Mouse (Mus musculus): ENCODE results near the gene Adgrb2. TPM values are rescaled to one million over a fixed set of nuclear protein-coding genes. Genes with fewer than 3 reads are reported as not detected.

The Adgrb2 gene
- polyA plus RNA-seq, 1 experiment from 2014 or later, result 1.3 TPM

- Histone ChIP-seq H3K4me2 (peak overlapping the region; percentile 54), H3K36me3 (no peaks in the 10 kb centered on the region), H3K27ac (peak overlapping the region; percentile 69), H3K4me1 (replicated peaks) (peaks cover 25% of the 10 kb centered on the region), H3K4me3 (peak overlapping the region; percentile 18), H3K9me3 (replicated peaks) (no peaks in the 10 kb centered on the region), H3K9ac (0 out of 2 replicates have a peak overlapping the region, but pooled peaks have one; percentile 13), H3K27me3 (peaks cover 31% of the 10 kb centered on the region)
- ATAC-seq (replicated peaks; ENCODE audit: insufficient number of reproducible peaks, insufficient read depth, low FRiP score, low read depth), result peak; percentile 80
- 2% methylated on average over 23 of the region's 23 CpGs for WGBS
These were observed 52.1 kb downstream of the Adgrb2 start for GRCm38 (mm10) chr4:130036573-130037401.

GRCm38 (mm10) chr4:130039351-130039750 is 54.7 kb downstream of the Adgrb2 start:
- Histone ChIP-seq H3K27ac (no peak overlapping the region), H3K4me3 (no peak overlapping the region), H3K27me3 (peaks cover 20% of the 10 kb centered on the region), H3K36me3 (no peaks in the 10 kb centered on the region), H3K4me2 (no peak overlapping the region), H3K9me3 (replicated peaks) (no peaks in the 10 kb centered on the region), H3K4me1 (replicated peaks) (peaks cover 30% of the 10 kb centered on the region), H3K9ac (no peak overlapping the region)
- no peak for ATAC-seq (replicated peaks; ENCODE audit: insufficient number of reproducible peaks, insufficient read depth, low FRiP score, low read depth)
- WGBS, result 47% methylated on average over 5 of the region's 5 CpGs

- H3K27ac ChIP-seq, result no peak overlapping the region
- H3K4me2 ChIP-seq, result no peak overlapping the region
- no peaks in the 10 kb centered on the region for H3K36me3 ChIP-seq
- peaks cover 36% of the 10 kb centered on the region for H3K4me1 ChIP-seq (replicated peaks)
- no peak for ATAC-seq (replicated peaks; ENCODE audit: insufficient number of reproducible peaks, insufficient read depth, low FRiP score, low read depth)
- peaks cover 6% of the 10 kb centered on the region; the same call in 1 of the 2 replicates for H3K27me3 ChIP-seq
- H3K9me3 ChIP-seq (replicated peaks), result no peaks in the 10 kb centered on the region
- no peak overlapping the region for H3K4me3 ChIP-seq
- 89% methylated on average over 11 of the region's 11 CpGs for WGBS
- no peak overlapping the region for H3K9ac ChIP-seq
These were observed 56.4 kb downstream of the Adgrb2 start for GRCm38 (mm10) chr4:130041076-130041475.

- Histone ChIP-seq H3K4me1 (replicated peaks) (peaks cover 36% of the 10 kb centered on the region), H3K27me3 (peaks cover 6% of the 10 kb centered on the region), H3K36me3 (no peaks in the 10 kb centered on the region), H3K9me3 (replicated peaks) (no peaks in the 10 kb centered on the region), H3K9ac (no peak overlapping the region), H3K27ac (no peak overlapping the region), H3K4me2 (no peak overlapping the region), H3K4me3 (no peak overlapping the region)
- 75% methylated on average over 9 of the region's 9 CpGs for WGBS
- no peak for ATAC-seq (replicated peaks; ENCODE audit: insufficient number of reproducible peaks, insufficient read depth, low FRiP score, low read depth)
These were observed 59.5 kb downstream of the Adgrb2 start for GRCm38 (mm10) chr4:130044211-130044610.

DNA sequence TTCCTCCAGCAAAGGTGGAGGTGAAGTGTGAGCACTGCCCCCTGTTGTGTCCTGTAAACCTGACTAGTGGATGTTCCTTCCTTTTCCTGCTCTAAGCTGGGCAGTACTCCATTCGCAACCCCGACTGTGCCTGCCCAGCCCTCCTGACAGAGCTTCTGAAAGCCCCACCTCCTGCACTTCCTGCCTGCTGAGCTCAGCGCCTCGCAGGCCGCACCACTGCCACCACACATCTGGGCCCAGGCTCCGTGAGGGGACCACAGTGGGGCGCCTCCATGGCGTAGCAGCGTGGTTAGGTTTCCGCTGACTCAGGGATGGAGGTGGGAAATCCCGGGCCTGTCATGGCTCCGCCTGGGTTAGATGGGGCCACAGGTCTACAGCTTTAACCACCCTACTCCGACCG is 60.9 kb downstream of the Adgrb2 start:
- H3K4me1 ChIP-seq (replicated peaks), result peaks cover 49% of the 10 kb centered on the region
- no peaks in the 10 kb centered on the region for H3K36me3 ChIP-seq
- peaks cover 6% of the 10 kb centered on the region for H3K27me3 ChIP-seq
- peak overlapping the region; percentile 39 for H3K27ac ChIP-seq
- no peak overlapping the region for H3K4me3 ChIP-seq
- 0 out of 2 replicates have a peak overlapping the region, but pooled peaks have one; percentile 4 for H3K9ac ChIP-seq
- 28% methylated on average over 14 of the region's 14 CpGs for WGBS
- peak overlapping the region; percentile 28 for H3K4me2 ChIP-seq
- ATAC-seq (replicated peaks; ENCODE audit: insufficient number of reproducible peaks, insufficient read depth, low FRiP score, low read depth), result peak; percentile 29; the same call in 1 of the 2 replicates
- no peaks in the 10 kb centered on the region for H3K9me3 ChIP-seq (replicated peaks)

DNA sequence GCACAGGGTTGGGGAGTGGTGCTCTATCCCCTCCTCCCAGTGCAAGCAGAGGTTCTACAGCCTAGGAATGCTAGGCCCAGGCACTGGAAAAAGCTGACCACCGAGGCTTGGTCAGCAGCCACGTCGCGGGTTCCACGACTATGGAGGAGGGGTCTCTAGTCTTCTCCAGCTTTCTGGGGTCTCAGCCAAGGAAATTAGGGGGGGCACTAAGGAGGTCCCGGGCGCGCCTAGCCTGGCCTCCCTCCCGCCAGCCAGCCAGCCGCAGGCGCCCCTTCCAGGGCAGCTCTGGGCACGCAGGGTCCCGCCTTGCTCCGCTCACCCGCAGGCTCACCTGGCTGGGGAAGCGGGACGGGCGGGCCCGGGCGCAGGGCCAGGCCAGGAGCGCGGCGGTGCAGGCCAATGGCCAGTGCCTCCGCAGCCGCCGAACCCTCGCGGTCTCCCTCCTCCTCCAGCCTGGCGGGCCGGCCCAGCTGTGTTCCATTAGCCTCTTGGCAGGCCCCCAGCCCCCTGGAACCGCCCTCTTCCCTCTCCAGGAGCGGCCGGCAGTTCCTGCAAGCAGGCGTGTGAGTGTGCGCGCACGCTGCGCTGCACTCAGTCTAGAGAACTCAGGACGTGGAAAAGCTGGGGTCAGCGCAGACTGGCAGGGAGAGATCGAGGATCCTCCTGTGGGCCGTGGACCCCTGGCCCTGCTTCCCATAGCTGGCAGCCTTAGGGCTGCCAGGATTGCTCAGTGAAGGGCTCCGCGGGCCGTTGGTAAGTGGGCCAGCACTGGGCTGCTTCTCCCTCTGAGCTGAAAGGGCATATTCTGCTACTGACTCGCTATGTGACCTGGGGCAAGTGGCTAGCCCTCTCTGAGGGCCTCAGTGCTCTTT is 62.9 kb downstream of the Adgrb2 start, which contains the start of gene Col16a1:
Col16a1 (plus strand) TSS at position 510 of the 872 bp plus-strand sequence.
- no peaks in the 10 kb centered on the region for H3K9me3 ChIP-seq (replicated peaks)
- peak; percentile 84 for ATAC-seq (replicated peaks; ENCODE audit: insufficient number of reproducible peaks, insufficient read depth, low FRiP score, low read depth)
- WGBS, result 2% methylated on average over 42 of the region's 46 CpGs
- H3K27ac ChIP-seq, result peak within 1 kb of the TSS; percentile 83
- H3K4me2 ChIP-seq, result peak within 1 kb of the TSS; percentile 87
- no peaks in the 10 kb centered on the region for H3K36me3 ChIP-seq
- peak within 1 kb of the TSS; percentile 62 for H3K9ac ChIP-seq
- H3K27me3 ChIP-seq, result peaks cover 6% of the 10 kb centered on the region
- peak within 1 kb of the TSS; percentile 55 for H3K4me3 ChIP-seq
- peaks cover 50% of the 10 kb centered on the region for H3K4me1 ChIP-seq (replicated peaks)

DNA sequence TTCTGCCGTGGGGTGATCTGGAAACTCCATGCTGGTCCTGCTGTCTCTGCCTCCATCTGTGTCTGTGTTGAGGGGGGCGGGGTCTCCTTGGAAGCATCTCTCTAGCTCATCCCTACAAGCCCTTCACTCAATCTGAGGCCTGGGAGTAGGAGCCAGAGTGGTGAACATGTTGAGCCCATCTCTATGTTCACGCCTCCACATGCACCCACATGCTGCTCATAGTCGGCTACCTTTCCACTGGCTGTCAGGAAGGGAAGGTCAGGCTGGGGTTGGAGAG is 63.5 kb downstream of the Adgrb2 start:
- no peak for ATAC-seq (replicated peaks; ENCODE audit: insufficient number of reproducible peaks, insufficient read depth, low FRiP score, low read depth)
- WGBS, result 38% methylated on average over 4 of the region's 4 CpGs
- H3K4me2 ChIP-seq, result peak overlapping the region; percentile 87

GRCm38 (mm10) chr4:130050056-130050824 is 65.6 kb downstream of the Adgrb2 start:
- H3K4me2 ChIP-seq, result peak overlapping the region; percentile 87
- H3K9me3 ChIP-seq (replicated peaks), result no peaks in the 10 kb centered on the region
- H3K4me1 ChIP-seq (replicated peaks), result peaks cover 52% of the 10 kb centered on the region
- H3K36me3 ChIP-seq, result no peaks in the 10 kb centered on the region
- peak overlapping the region; percentile 61 for H3K27ac ChIP-seq
- WGBS, result 67% methylated on average over 8 of the region's 8 CpGs
- H3K4me3 ChIP-seq, result no peak overlapping the region
- ATAC-seq (replicated peaks; ENCODE audit: insufficient number of reproducible peaks, insufficient read depth, low FRiP score, low read depth), result no peak
- no peak overlapping the region; the same call in 1 of the 2 replicates for H3K9ac ChIP-seq
- peaks cover 6% of the 10 kb centered on the region for H3K27me3 ChIP-seq

More for the DNA sequence above, 63.5 kb downstream of the Adgrb2 start:
- H3K4me3 ChIP-seq, result peak overlapping the region; percentile 55
- H3K9me3 ChIP-seq (replicated peaks), result no peaks in the 10 kb centered on the region
- peak overlapping the region; percentile 62 for H3K9ac ChIP-seq
- peak overlapping the region; percentile 83 for H3K27ac ChIP-seq
- peaks cover 50% of the 10 kb centered on the region for H3K4me1 ChIP-seq (replicated peaks)
- H3K36me3 ChIP-seq, result no peaks in the 10 kb centered on the region
- peaks cover 6% of the 10 kb centered on the region for H3K27me3 ChIP-seq

- WGBS, result 94% methylated on average over 3 of the region's 3 CpGs
- H3K9me3 ChIP-seq (replicated peaks), result no peaks in the 10 kb centered on the region
- no peak overlapping the region for H3K4me2 ChIP-seq
- H3K27me3 ChIP-seq, result peaks cover 6% of the 10 kb centered on the region
- H3K4me3 ChIP-seq, result no peak overlapping the region
- H3K36me3 ChIP-seq, result no peaks in the 10 kb centered on the region
- no peak overlapping the region for H3K9ac ChIP-seq
- H3K4me1 ChIP-seq (replicated peaks), result peaks cover 38% of the 10 kb centered on the region
- H3K27ac ChIP-seq, result no peak overlapping the region
- no peak for ATAC-seq (replicated peaks; ENCODE audit: insufficient number of reproducible peaks, insufficient read depth, low FRiP score, low read depth)
These were observed 67.6 kb downstream of the Adgrb2 start for GRCm38 (mm10) chr4:130052283-130052682.

DNA sequence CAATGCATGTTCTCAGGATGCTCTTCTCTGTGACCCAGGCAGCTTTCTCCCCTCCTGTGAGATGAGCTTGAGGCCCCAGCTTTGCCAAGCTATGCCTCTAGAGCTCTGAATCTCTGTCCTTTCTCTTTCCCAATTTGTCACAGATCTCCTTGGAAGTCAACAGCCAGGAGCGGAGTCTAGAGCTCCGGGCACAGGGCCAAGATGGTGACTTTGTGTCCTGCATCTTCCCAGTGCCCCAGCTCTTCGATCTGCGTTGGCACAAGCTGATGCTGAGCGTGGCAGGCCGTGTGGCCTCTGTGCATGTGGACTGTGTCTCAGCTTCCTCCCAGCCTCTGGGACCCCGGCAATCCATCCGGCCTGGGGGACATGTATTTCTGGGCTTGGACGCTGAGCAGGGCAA is 68.4 kb downstream of the Adgrb2 start:
- no peaks in the 10 kb centered on the region for H3K36me3 ChIP-seq
- H3K4me3 ChIP-seq, result no peak overlapping the region
- H3K4me1 ChIP-seq (replicated peaks), result peaks cover 30% of the 10 kb centered on the region
- H3K9me3 ChIP-seq (replicated peaks), result no peaks in the 10 kb centered on the region
- 77% methylated on average over 9 of the region's 9 CpGs for WGBS
- no peak for ATAC-seq (replicated peaks; ENCODE audit: insufficient number of reproducible peaks, insufficient read depth, low FRiP score, low read depth)
- H3K9ac ChIP-seq, result no peak overlapping the region
- H3K27ac ChIP-seq, result no peak overlapping the region
- H3K4me2 ChIP-seq, result no peak overlapping the region
- H3K27me3 ChIP-seq, result peaks cover 6% of the 10 kb centered on the region

- 28% methylated on average over 1 of the region's 1 CpGs for WGBS
- H3K27ac ChIP-seq, result no peak overlapping the region
- no peaks in the 10 kb centered on the region for H3K9me3 ChIP-seq (replicated peaks)
- no peak for ATAC-seq (replicated peaks; ENCODE audit: insufficient number of reproducible peaks, insufficient read depth, low FRiP score, low read depth)
- peaks cover 19% of the 10 kb centered on the region for H3K4me1 ChIP-seq (replicated peaks)
- no peak overlapping the region for H3K9ac ChIP-seq
- no peak overlapping the region for H3K4me3 ChIP-seq
- no peaks in the 10 kb centered on the region for H3K36me3 ChIP-seq
- no peak overlapping the region for H3K4me2 ChIP-seq
- H3K27me3 ChIP-seq, result no peaks in the 10 kb centered on the region
These were observed 70.1 kb downstream of the Adgrb2 start for GRCm38 (mm10) chr4:130054727-130055126.
